Mouse (Mus musculus): ENCODE measurements at regions not wholly inside any gene's neighbourhood (a gene's known extent, or its start where the extent isn't known, plus 50 kb on each side); places are given as distances from the start of the nearest gene placed in this dataset.

DNA sequence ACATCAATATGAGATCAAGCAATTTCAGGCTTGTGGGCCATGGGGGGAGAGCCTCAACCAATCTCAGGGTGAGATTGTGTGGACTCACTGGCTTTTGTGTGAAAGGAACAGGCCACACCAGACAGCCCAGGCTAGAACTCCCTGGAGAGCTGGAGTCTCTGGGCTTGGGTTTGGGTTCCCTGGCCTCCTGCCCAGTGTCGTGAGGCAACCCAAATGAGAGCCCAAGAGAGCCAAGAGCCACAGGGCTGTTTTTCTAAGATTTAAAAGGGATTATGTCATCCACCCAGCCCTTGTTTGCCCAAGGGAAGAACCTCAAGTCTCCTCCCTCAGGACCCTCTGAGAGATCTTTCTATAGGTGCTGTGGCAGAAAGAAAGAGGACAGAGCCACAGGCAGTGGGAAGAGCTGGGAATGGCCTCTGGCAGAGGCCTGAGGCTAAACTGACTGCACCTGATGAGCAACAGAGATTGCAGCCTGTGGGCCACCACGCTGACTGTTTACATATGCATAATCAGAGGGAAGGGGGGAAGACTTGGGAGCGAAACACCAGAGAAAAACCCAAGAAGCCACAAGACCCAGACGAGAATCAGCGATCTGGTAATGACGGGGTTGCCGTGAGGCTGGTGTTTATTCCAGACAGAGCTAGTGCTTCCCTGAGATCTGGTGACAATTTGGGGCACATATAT lies 92.1 kb downstream of the Bcl2l11 start:
- Histone ChIP-seq H3K9ac (ENCODE audit: low read depth, low read length) (no peak overlapping the region), H3K79me2 (ENCODE audit: control insufficient read depth, insufficient read depth, low read length) (no peaks in the 10 kb centered on the region), H3K4me1 (ENCODE audit: control insufficient read depth, insufficient read depth, low read length) (no peaks in the 10 kb centered on the region), H3K36me3 (ENCODE audit: control insufficient read depth, insufficient read depth, low read length) (no peaks in the 10 kb centered on the region), H3K27ac (replicated peaks; ENCODE audit: insufficient read depth, low read depth, low read length) (no peak overlapping the region), H3K4me3 (ENCODE audit: insufficient read depth, low read depth, low read length) (no peak overlapping the region), H3K27me3 (ENCODE audit: control insufficient read depth, insufficient read depth, low read length) (no peaks in the 10 kb centered on the region)
- 87% methylated on average over 7 of the region's 7 CpGs for WGBS
- TF ChIP-seq CTCF (IDR thresholded peaks at IDR 0.05; ENCODE audit: low read depth, low read length), result no peak
- DNase-seq (ENCODE audit: extremely low read depth, low read depth, low spot score), result no peak

DNA sequence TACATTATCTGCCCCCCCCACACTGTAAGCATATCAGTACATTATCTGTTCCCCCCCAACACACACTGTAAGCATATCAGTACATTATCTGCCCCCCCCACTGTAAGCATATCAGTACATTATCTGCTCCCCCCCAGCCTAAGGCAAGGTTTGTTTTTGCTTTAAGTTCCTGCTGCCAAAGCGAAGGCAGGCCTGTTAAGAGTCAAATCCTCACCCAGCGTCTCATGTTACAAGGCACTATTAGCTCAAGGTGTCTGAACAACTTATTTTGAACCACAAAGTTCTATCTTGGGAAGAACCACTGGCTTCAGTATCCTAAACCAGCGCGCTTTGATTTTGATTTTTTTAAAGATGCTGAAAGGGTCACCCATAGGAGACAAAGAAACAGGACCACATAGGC lies 93.1 kb downstream of the Bcl2l11 start:
- no peak overlapping the region for H3K4me3 ChIP-seq (ENCODE audit: insufficient read depth, low read depth, low read length)
- no peaks in the 10 kb centered on the region for H3K79me2 ChIP-seq (ENCODE audit: control insufficient read depth, insufficient read depth, low read length)
- no peak overlapping the region for H3K27ac ChIP-seq (replicated peaks; ENCODE audit: insufficient read depth, low read depth, low read length)
- DNase-seq (ENCODE audit: extremely low read depth, low read depth, low spot score), result no peak
- no peaks in the 10 kb centered on the region for H3K27me3 ChIP-seq (ENCODE audit: control insufficient read depth, insufficient read depth, low read length)
- H3K36me3 ChIP-seq (ENCODE audit: control insufficient read depth, insufficient read depth, low read length), result no peaks in the 10 kb centered on the region
- H3K4me1 ChIP-seq (ENCODE audit: control insufficient read depth, insufficient read depth, low read length), result no peaks in the 10 kb centered on the region
- 97% methylated on average over 4 of the region's 4 CpGs for WGBS
- TF ChIP-seq POLR2A (IDR thresholded peaks at IDR 0.05; ENCODE audit: extremely low read depth, insufficient read depth, low read length) (no peak), CTCF (IDR thresholded peaks at IDR 0.05; ENCODE audit: low read depth, low read length) (no peak)
- H3K9ac ChIP-seq (ENCODE audit: low read depth, low read length), result no peak overlapping the region

- Histone ChIP-seq H3K36me3 (ENCODE audit: control insufficient read depth, insufficient read depth, low read length) (no peaks in the 10 kb centered on the region), H3K27me3 (ENCODE audit: control insufficient read depth, insufficient read depth, low read length) (no peaks in the 10 kb centered on the region), H3K27ac (replicated peaks; ENCODE audit: insufficient read depth, low read depth, low read length) (no peak overlapping the region), H3K9ac (ENCODE audit: low read depth, low read length) (no peak overlapping the region), H3K4me3 (ENCODE audit: insufficient read depth, low read depth, low read length) (no peak overlapping the region), H3K4me1 (ENCODE audit: control insufficient read depth, insufficient read depth, low read length) (no peaks in the 10 kb centered on the region), H3K79me2 (ENCODE audit: control insufficient read depth, insufficient read depth, low read length) (no peaks in the 10 kb centered on the region)
- TF ChIP-seq POLR2A (IDR thresholded peaks at IDR 0.05; ENCODE audit: extremely low read depth, insufficient read depth, low read length) (no peak), CTCF (IDR thresholded peaks at IDR 0.05; ENCODE audit: low read depth, low read length) (no peak)
- DNase-seq (ENCODE audit: extremely low read depth, low read depth, low spot score), result no peak
- 71% methylated on average over 1 of the region's 1 CpGs for WGBS
Observed at GRCm38 (mm10) chr2:128221055-128221454, 95.2 kb downstream of the Bcl2l11 start.

GRCm38 (mm10) chr2:128221657-128222056 lies 95.8 kb downstream of the Bcl2l11 start:
- Histone ChIP-seq H3K36me3 (ENCODE audit: control insufficient read depth, insufficient read depth, low read length) (no peaks in the 10 kb centered on the region), H3K4me3 (ENCODE audit: insufficient read depth, low read depth, low read length) (no peak overlapping the region), H3K27me3 (ENCODE audit: control insufficient read depth, insufficient read depth, low read length) (no peaks in the 10 kb centered on the region), H3K9ac (ENCODE audit: low read depth, low read length) (no peak overlapping the region), H3K79me2 (ENCODE audit: control insufficient read depth, insufficient read depth, low read length) (no peaks in the 10 kb centered on the region), H3K4me1 (ENCODE audit: control insufficient read depth, insufficient read depth, low read length) (no peaks in the 10 kb centered on the region), H3K27ac (replicated peaks; ENCODE audit: insufficient read depth, low read depth, low read length) (no peak overlapping the region)
- no peak for DNase-seq (ENCODE audit: extremely low read depth, low read depth, low spot score)
- 89% methylated on average over 4 of the region's 4 CpGs for WGBS
- no peak for TF ChIP-seq CTCF (IDR thresholded peaks at IDR 0.05; ENCODE audit: low read depth, low read length)
- TF ChIP-seq POLR2A (IDR thresholded peaks at IDR 0.05; ENCODE audit: extremely low read depth, insufficient read depth, low read length), result no peak

GRCm38 (mm10) chr2:128226465-128227047 lies 100.7 kb downstream of the Bcl2l11 start:
- no peaks in the 10 kb centered on the region for H3K4me1 ChIP-seq (ENCODE audit: control insufficient read depth, insufficient read depth, low read length)
- TF ChIP-seq POLR2A (IDR thresholded peaks at IDR 0.05; ENCODE audit: extremely low read depth, insufficient read depth, low read length) (no peak), CTCF (IDR thresholded peaks at IDR 0.05; ENCODE audit: low read depth, low read length) (no peak)
- no peak for DNase-seq (ENCODE audit: extremely low read depth, low read depth, low spot score)
- H3K9ac ChIP-seq (ENCODE audit: low read depth, low read length), result no peak overlapping the region
- 96% methylated on average over 9 of the region's 9 CpGs for WGBS
- no peaks in the 10 kb centered on the region for H3K79me2 ChIP-seq (ENCODE audit: control insufficient read depth, insufficient read depth, low read length)
- H3K36me3 ChIP-seq (ENCODE audit: control insufficient read depth, insufficient read depth, low read length), result no peaks in the 10 kb centered on the region
- no peak overlapping the region for H3K4me3 ChIP-seq (ENCODE audit: insufficient read depth, low read depth, low read length)
- no peaks in the 10 kb centered on the region for H3K27me3 ChIP-seq (ENCODE audit: control insufficient read depth, insufficient read depth, low read length)
- H3K27ac ChIP-seq (replicated peaks; ENCODE audit: insufficient read depth, low read depth, low read length), result no peak overlapping the region

DNA sequence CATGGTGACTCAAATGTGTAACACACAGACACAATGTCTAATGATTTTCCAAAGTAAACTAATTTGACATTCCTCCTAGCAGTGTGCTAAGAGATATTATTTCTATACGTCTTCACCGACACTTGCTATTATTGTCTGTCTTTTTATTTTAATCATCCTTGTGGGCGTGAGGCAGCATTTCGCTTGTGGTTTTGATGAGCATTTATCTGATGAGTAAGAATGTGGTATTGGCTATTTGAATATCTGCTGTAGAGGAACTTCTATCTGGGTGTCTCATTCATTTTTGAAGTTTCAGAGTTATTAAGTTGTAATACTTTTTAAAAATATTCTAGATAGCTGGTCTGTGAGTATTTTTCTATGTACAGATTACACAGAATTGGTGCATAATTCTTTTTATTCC lies 103.9 kb downstream of the Bcl2l11 start:
- 95% methylated on average over 4 of the region's 4 CpGs for WGBS
- Histone ChIP-seq H3K36me3 (ENCODE audit: control insufficient read depth, insufficient read depth, low read length) (no peaks in the 10 kb centered on the region), H3K4me1 (ENCODE audit: control insufficient read depth, insufficient read depth, low read length) (peaks cover 2% of the 10 kb centered on the region; the same call in 1 of the 2 replicates), H3K27ac (replicated peaks; ENCODE audit: insufficient read depth, low read depth, low read length) (no peak overlapping the region), H3K9ac (ENCODE audit: low read depth, low read length) (no peak overlapping the region), H3K27me3 (ENCODE audit: control insufficient read depth, insufficient read depth, low read length) (no peaks in the 10 kb centered on the region), H3K79me2 (ENCODE audit: control insufficient read depth, insufficient read depth, low read length) (no peaks in the 10 kb centered on the region), H3K4me3 (ENCODE audit: insufficient read depth, low read depth, low read length) (no peak overlapping the region)
- no peak for DNase-seq (ENCODE audit: extremely low read depth, low read depth, low spot score)
- TF ChIP-seq POLR2A (IDR thresholded peaks at IDR 0.05; ENCODE audit: extremely low read depth, insufficient read depth, low read length) (no peak), CTCF (IDR thresholded peaks at IDR 0.05; ENCODE audit: low read depth, low read length) (no peak)
